Mouse (Mus musculus): ENCODE results near the gene Vac14. TPM values are rescaled to one million over a fixed set of nuclear protein-coding genes. Genes with fewer than 3 reads are reported as not detected.

Gene Vac14
- polyA plus RNA-seq, 1 experiment from 2014 or later = 19.6 TPM

- no peak for ATAC-seq (ENCODE audit: insufficient number of reproducible peaks, insufficient read depth, low FRiP score, low read depth)
- no peaks in the 10 kb centered on the region for H3K27me3 ChIP-seq (ENCODE audit: control insufficient read depth, insufficient read depth, low read length)
- no peak overlapping the region for H3K4me3 ChIP-seq (ENCODE audit: control insufficient read depth in 1 of 2, insufficient read depth in 1 of 2, low read depth in 1 of 2, low read length in 2 of 2)
- 87% methylated on average over 3 of the region's 3 CpGs for WGBS
- H3K9ac ChIP-seq (ENCODE audit: low read length) = no peak overlapping the region
- peaks cover 14% of the 10 kb centered on the region for H3K36me3 ChIP-seq (ENCODE audit: control insufficient read depth, insufficient read depth, low read length)
- peaks cover 21 to 25% of the 10 kb centered on the region in 2 experiments for H3K4me1 ChIP-seq (ENCODE audit: control insufficient read depth in 2 of 2, insufficient read depth in 2 of 2, low read length in 2 of 2)
- H3K9me3 ChIP-seq (ENCODE audit: control insufficient read depth, low read length) = no peaks in the 10 kb centered on the region
- no peak overlapping the region for H3K4me2 ChIP-seq (ENCODE audit: low read length)
- H3K27ac ChIP-seq (replicated peaks in 1 of 2; ENCODE audit: control insufficient read depth in 1 of 2, insufficient read depth in 1 of 2, low read depth in 2 of 2, low read length in 2 of 2) = no peak overlapping the region
Observed at GRCm38 (mm10) chr8:110648577-110648976, 30.2 kb downstream of the Vac14 start.

GRCm38 (mm10) chr8:110649286-110649685 is 30.9 kb downstream of the Vac14 start:
- Histone ChIP-seq H3K4me1 (ENCODE audit: control insufficient read depth in 2 of 2, insufficient read depth in 2 of 2, low read length in 2 of 2) (peaks cover 21 to 23% of the 10 kb centered on the region in 2 experiments), H3K36me3 (ENCODE audit: control insufficient read depth, insufficient read depth, low read length) (peaks cover 14% of the 10 kb centered on the region), H3K27me3 (ENCODE audit: control insufficient read depth, insufficient read depth, low read length) (no peaks in the 10 kb centered on the region), H3K27ac (replicated peaks in 1 of 2; ENCODE audit: control insufficient read depth in 1 of 2, insufficient read depth in 1 of 2, low read depth in 2 of 2, low read length in 2 of 2) (no peak overlapping the region), H3K4me3 (ENCODE audit: control insufficient read depth in 1 of 2, insufficient read depth in 1 of 2, low read depth in 1 of 2, low read length in 2 of 2) (no peak overlapping the region), H3K9me3 (ENCODE audit: control insufficient read depth, low read length) (no peaks in the 10 kb centered on the region), H3K9ac (ENCODE audit: low read length) (no peak overlapping the region), H3K4me2 (ENCODE audit: low read length) (no peak overlapping the region)
- WGBS = 80% methylated on average over 6 of the region's 6 CpGs
- ATAC-seq (ENCODE audit: insufficient number of reproducible peaks, insufficient read depth, low FRiP score, low read depth) = no peak

GRCm38 (mm10) chr8:110650838-110651237 is 32.5 kb downstream of the Vac14 start:
- peak; percentile 52 for ATAC-seq (ENCODE audit: insufficient number of reproducible peaks, insufficient read depth, low FRiP score, low read depth)
- Histone ChIP-seq H3K27ac (replicated peaks in 1 of 2; ENCODE audit: control insufficient read depth in 1 of 2, insufficient read depth in 1 of 2, low read depth in 2 of 2, low read length in 2 of 2) (peak overlapping the region; percentile 85), H3K27me3 (ENCODE audit: control insufficient read depth, insufficient read depth, low read length) (no peaks in the 10 kb centered on the region), H3K4me1 (ENCODE audit: control insufficient read depth in 2 of 2, insufficient read depth in 2 of 2, low read length in 2 of 2) (peaks cover 18 to 21% of the 10 kb centered on the region in 2 experiments), H3K36me3 (ENCODE audit: control insufficient read depth, insufficient read depth, low read length) (peaks cover 14% of the 10 kb centered on the region), H3K4me2 (ENCODE audit: low read length) (no peak overlapping the region), H3K9ac (ENCODE audit: low read length) (no peak overlapping the region), H3K4me3 (ENCODE audit: control insufficient read depth in 1 of 2, insufficient read depth in 1 of 2, low read depth in 1 of 2, low read length in 2 of 2) (no peak overlapping the region), H3K9me3 (ENCODE audit: control insufficient read depth, low read length) (no peaks in the 10 kb centered on the region)
- WGBS = 36% methylated on average over 9 of the region's 9 CpGs

- H3K9ac ChIP-seq (ENCODE audit: low read length) = no peak overlapping the region
- no peaks in the 10 kb centered on the region for H3K27me3 ChIP-seq (ENCODE audit: control insufficient read depth, insufficient read depth, low read length)
- WGBS = 47% methylated on average over 4 of the region's 4 CpGs
- ATAC-seq (ENCODE audit: insufficient number of reproducible peaks, insufficient read depth, low FRiP score, low read depth) = peak; percentile 70; the same call in 1 of the 2 replicates
- H3K36me3 ChIP-seq (ENCODE audit: control insufficient read depth, insufficient read depth, low read length) = peaks cover 14% of the 10 kb centered on the region
- no peak overlapping the region for H3K4me2 ChIP-seq (ENCODE audit: low read length)
- peak overlapping the region; percentile 85 for H3K27ac ChIP-seq (replicated peaks in 1 of 2; ENCODE audit: control insufficient read depth in 1 of 2, insufficient read depth in 1 of 2, low read depth in 2 of 2, low read length in 2 of 2)
- no peaks in the 10 kb centered on the region for H3K9me3 ChIP-seq (ENCODE audit: control insufficient read depth, low read length)
- no peak overlapping the region for H3K4me3 ChIP-seq (ENCODE audit: control insufficient read depth in 1 of 2, insufficient read depth in 1 of 2, low read depth in 1 of 2, low read length in 2 of 2)
- peaks cover 18 to 21% of the 10 kb centered on the region in 2 experiments for H3K4me1 ChIP-seq (ENCODE audit: control insufficient read depth in 2 of 2, insufficient read depth in 2 of 2, low read length in 2 of 2)
Observed at GRCm38 (mm10) chr8:110651847-110652246, 33.5 kb downstream of the Vac14 start.

- H3K4me2 ChIP-seq (ENCODE audit: low read length) = no peak overlapping the region
- no peak overlapping the region for H3K27ac ChIP-seq (replicated peaks in 1 of 2; ENCODE audit: control insufficient read depth in 1 of 2, insufficient read depth in 1 of 2, low read depth in 2 of 2, low read length in 2 of 2)
- peaks cover 26% of the 10 kb centered on the region for H3K36me3 ChIP-seq (ENCODE audit: control insufficient read depth, insufficient read depth, low read length)
- ATAC-seq (ENCODE audit: insufficient number of reproducible peaks, insufficient read depth, low FRiP score, low read depth) = no peak
- 90% methylated on average over 9 of the region's 9 CpGs for WGBS
- no peak overlapping the region for H3K4me3 ChIP-seq (ENCODE audit: control insufficient read depth in 1 of 2, insufficient read depth in 1 of 2, low read depth in 1 of 2, low read length in 2 of 2)
- H3K27me3 ChIP-seq (ENCODE audit: control insufficient read depth, insufficient read depth, low read length) = no peaks in the 10 kb centered on the region
- H3K4me1 ChIP-seq (ENCODE audit: control insufficient read depth in 2 of 2, insufficient read depth in 2 of 2, low read length in 2 of 2) = peaks cover 18 to 21% of the 10 kb centered on the region in 2 experiments
- H3K9me3 ChIP-seq (ENCODE audit: control insufficient read depth, low read length) = no peaks in the 10 kb centered on the region
- H3K9ac ChIP-seq (ENCODE audit: low read length) = no peak overlapping the region
Observed at GRCm38 (mm10) chr8:110654075-110655060, 36.0 kb downstream of the Vac14 start.

- 84% methylated on average over 1 of the region's 1 CpGs for WGBS
- no peaks in the 10 kb centered on the region for H3K27me3 ChIP-seq (ENCODE audit: control insufficient read depth, insufficient read depth, low read length)
- no peak overlapping the region for H3K27ac ChIP-seq (replicated peaks in 1 of 2; ENCODE audit: control insufficient read depth in 1 of 2, insufficient read depth in 1 of 2, low read depth in 2 of 2, low read length in 2 of 2)
- H3K4me2 ChIP-seq (ENCODE audit: low read length) = no peak overlapping the region
- H3K9me3 ChIP-seq (ENCODE audit: control insufficient read depth, low read length) = no peaks in the 10 kb centered on the region
- peaks cover 14 to 20% of the 10 kb centered on the region in 2 experiments for H3K4me1 ChIP-seq (ENCODE audit: control insufficient read depth in 2 of 2, insufficient read depth in 2 of 2, low read length in 2 of 2)
- peaks cover 23% of the 10 kb centered on the region; the same call in 1 of the 2 replicates for H3K36me3 ChIP-seq (ENCODE audit: control insufficient read depth, insufficient read depth, low read length)
- H3K9ac ChIP-seq (ENCODE audit: low read length) = no peak overlapping the region
- no peak for ATAC-seq (ENCODE audit: insufficient number of reproducible peaks, insufficient read depth, low FRiP score, low read depth)
- no peak overlapping the region for H3K4me3 ChIP-seq (ENCODE audit: control insufficient read depth in 1 of 2, insufficient read depth in 1 of 2, low read depth in 1 of 2, low read length in 2 of 2)
Observed at GRCm38 (mm10) chr8:110655827-110656226, 37.4 kb downstream of the Vac14 start.

GRCm38 (mm10) chr8:110657661-110658060 is 39.3 kb downstream of the Vac14 start:
- 96% methylated on average over 2 of the region's 2 CpGs for WGBS
- Histone ChIP-seq H3K36me3 (ENCODE audit: control insufficient read depth, insufficient read depth, low read length) (peaks cover 34% of the 10 kb centered on the region), H3K4me3 (ENCODE audit: control insufficient read depth in 1 of 2, insufficient read depth in 1 of 2, low read depth in 1 of 2, low read length in 2 of 2) (no peak overlapping the region), H3K27ac (replicated peaks in 1 of 2; ENCODE audit: control insufficient read depth in 1 of 2, insufficient read depth in 1 of 2, low read depth in 2 of 2, low read length in 2 of 2) (no peak overlapping the region), H3K9ac (ENCODE audit: low read length) (no peak overlapping the region), H3K27me3 (ENCODE audit: control insufficient read depth, insufficient read depth, low read length) (no peaks in the 10 kb centered on the region), H3K4me2 (ENCODE audit: low read length) (no peak overlapping the region), H3K9me3 (ENCODE audit: control insufficient read depth, low read length) (no peaks in the 10 kb centered on the region), H3K4me1 (ENCODE audit: control insufficient read depth in 2 of 2, insufficient read depth in 2 of 2, low read length in 2 of 2) (peaks cover 0 to 4% of the 10 kb centered on the region in 2 experiments; a peak in 3 of 4 replicates)
- no peak for ATAC-seq (ENCODE audit: insufficient number of reproducible peaks, insufficient read depth, low FRiP score, low read depth)
